Mouse (Mus musculus): ENCODE measurements around the gene Olfr898.

DNA sequence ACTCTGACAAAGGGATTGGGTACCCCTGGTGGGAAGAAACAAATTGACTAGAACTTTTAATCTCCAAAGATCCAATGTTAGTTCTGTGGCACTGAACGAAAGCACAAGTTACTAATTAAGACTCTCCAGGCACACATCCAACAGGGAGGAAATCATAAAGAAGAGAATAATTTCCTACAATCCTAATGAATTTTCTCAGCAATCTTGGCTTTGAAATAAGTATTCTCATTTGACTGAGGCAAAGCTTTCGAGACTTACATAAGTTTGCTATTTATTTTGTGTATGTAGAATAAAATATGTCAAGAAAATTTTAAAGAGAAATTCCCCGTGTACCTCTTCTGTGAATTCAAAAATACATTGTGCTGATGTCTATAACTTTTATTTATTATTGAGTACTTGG, 19.5 kb upstream of the Olfr898 start, which contains the start of gene Olfr25:
- TF ChIP-seq CTCF (IDR thresholded peaks at IDR 0.05; ENCODE audit: control insufficient read depth, insufficient read depth, low read length) (no peak), POLR2A (IDR thresholded peaks at IDR 0.05; ENCODE audit: borderline replicate concordance, control insufficient read depth, low read depth, low read length) (no peak)

Data from bone marrow, adult 2 months (tissue).